Mouse (Mus musculus) neural tube, embryonic 14.5 days (tissue): ENCODE measurements around the gene Adam19. TPM values are rescaled to one million over a fixed set of nuclear protein-coding genes. Genes with fewer than 3 reads are reported as not detected.
"Not testable (repeated sequence)": the region's sequence is repeated elsewhere in the genome, so short reads cannot be mapped to it uniquely, and the experiment has no call there.

ENCODE experiments used
- ATAC-seq: fragments of 200-750 bp; cut with Nextera tagmentation; 2 replicates; pipeline ENCODE4 v1.8.0; 2017; ENCODE audit warnings: low read depth, mild to moderate bottlenecking, moderate TSS enrichment, moderate library complexity
- H3K27ac ChIP-seq: fragments of 300-500 bp; sonication (generic); 2 replicates; pipeline ENCODE4 v1.5.1; 2014; ENCODE audit warnings: low read depth, mild to moderate bottlenecking, control low read depth, low read length, moderate library complexity, mixed read lengths
- H3K27me3 ChIP-seq: fragments of 300-500 bp; sonication (generic); 2 replicates; pipeline ENCODE4 v1.6.1; 2014; ENCODE audit warnings: low read length; ENCODE audit not compliant: control insufficient read depth, insufficient read depth
- H3K36me3 ChIP-seq: fragments of 300-500 bp; sonication (generic); 2 replicates; pipeline ENCODE4 v1.6.1; 2014; ENCODE audit warnings: low read length, mixed read lengths; ENCODE audit not compliant: control insufficient read depth, insufficient read depth
- H3K4me1 ChIP-seq: fragments of 300-500 bp; sonication (generic); 2 replicates; pipeline ENCODE4 v1.6.1; 2014; ENCODE audit warnings: low read length; ENCODE audit not compliant: control insufficient read depth, insufficient read depth
- H3K4me2 ChIP-seq: fragments of 300-500 bp; sonication (generic); 2 replicates; pipeline ENCODE4 v1.6.1; 2014; ENCODE audit warnings: mild to moderate bottlenecking, low read depth, low read length, control low read depth
- H3K4me3 ChIP-seq: fragments of 300-500 bp; sonication (generic); 2 replicates; pipeline ENCODE4 v1.5.1; 2014; ENCODE audit warnings: low read depth, low read length, control low read depth, mixed read lengths
- H3K9ac ChIP-seq: fragments of 300-500 bp; sonication (generic); replicated peaks from 2 replicates; pipeline ENCODE4 v1.6.1; 2014; ENCODE audit warnings: low read depth, mild to moderate bottlenecking, control low read depth, low read length, mixed read lengths
- H3K9me3 ChIP-seq: fragments of 300-500 bp; sonication (generic); 2 replicates; pipeline ENCODE4 v1.6.1; 2016; ENCODE audit warnings: low read length; ENCODE audit not compliant: control insufficient read depth
- WGBS: fragments of 180-500 bp; shearing (Covaris S2); extraction: QIAGEN DNeasy Blood & Tissue Kit; methylation state at CpG from one replicate; pipeline ENCODE4 v1.1.7; 2014; 5-methylcytosine and 5-hydroxymethylcytosine counted together
- polyA plus RNA-seq: library from polyadenylated mRNA; unstranded; fragments of >200 nt; fragmentation: Nextera tagmentation; extraction: Ambion mirVana; gene quantifications from 2 replicates; pipeline ENCODE4 v1.2.1, GENCODE M21; 2014

The Adam19 gene
- polyA plus RNA-seq, 1 experiment from 2014 or later = 13.8 TPM

GRCm38 (mm10) chr11:46047264-46047663 lies 8.5 kb upstream of the Adam19 start:
- Histone ChIP-seq H3K4me2 (no peak overlapping the region), H3K9me3 (no peaks in the 10 kb centered on the region), H3K4me1 (no peaks in the 10 kb centered on the region), H3K36me3 (no peaks in the 10 kb centered on the region), H3K4me3 (no peak overlapping the region), H3K27ac (no peak overlapping the region), H3K27me3 (no peaks in the 10 kb centered on the region), H3K9ac (no peak overlapping the region)
- no peak for ATAC-seq
- WGBS = 94% methylated on average over 3 of the region's 3 CpGs

- not testable (repeated sequence) for H3K27me3 ChIP-seq, H3K36me3 ChIP-seq, H3K9me3 ChIP-seq, H3K4me2 ChIP-seq, ATAC-seq, H3K9ac ChIP-seq, H3K4me3 ChIP-seq, H3K27ac ChIP-seq, H3K4me1 ChIP-seq
- WGBS = 28% methylated on average over 19 of the region's 19 CpGs
Measured at GRCm38 (mm10) chr11:46052105-46052659, 3.6 kb upstream of the Adam19 start, which contains the start of gene Gm12166. Gm12166 (minus strand) TSS chr11:46052321.

- not testable (repeated sequence) for H3K27me3 ChIP-seq, H3K9ac ChIP-seq, H3K4me3 ChIP-seq, H3K27ac ChIP-seq, H3K9me3 ChIP-seq, H3K4me1 ChIP-seq, ATAC-seq, H3K4me2 ChIP-seq, H3K36me3 ChIP-seq
- 96% methylated on average over 3 of the region's 3 CpGs for WGBS
Measured at GRCm38 (mm10) chr11:46053457-46053856, 2.3 kb upstream of the Adam19 start.

- Histone ChIP-seq H3K4me2 (no peak overlapping the region), H3K27me3 (no peaks in the 10 kb centered on the region), H3K4me3 (no peak overlapping the region), H3K27ac (no peak overlapping the region), H3K9ac (no peak overlapping the region), H3K9me3 (no peaks in the 10 kb centered on the region), H3K4me1 (no peaks in the 10 kb centered on the region; the same call in 1 of the 2 replicates), H3K36me3 (no peaks in the 10 kb centered on the region)
- no peak for ATAC-seq
- WGBS = 55% methylated on average over 5 of the region's 5 CpGs
Measured at GRCm38 (mm10) chr11:46054311-46054710, 1.5 kb upstream of the Adam19 start.

GRCm38 (mm10) chr11:46054911-46055895 lies 589 bp upstream of the Adam19 start:
- Histone ChIP-seq H3K4me3 (peak overlapping the region; percentile 54), H3K9ac (peak overlapping the region; percentile 62), H3K4me2 (peak overlapping the region; percentile 59), H3K27ac (peak overlapping the region; percentile 85), H3K27me3 (no peaks in the 10 kb centered on the region), H3K9me3 (no peaks in the 10 kb centered on the region), H3K4me1 (no peaks in the 10 kb centered on the region; the same call in 1 of the 2 replicates), H3K36me3 (no peaks in the 10 kb centered on the region)
- 22% methylated on average over 12 of the region's 13 CpGs for WGBS
- ATAC-seq = peak; percentile 39

- peak overlapping the region; percentile 85 for H3K27ac ChIP-seq
- peak overlapping the region; percentile 54 for H3K4me3 ChIP-seq
- peak; percentile 35; the same call in 1 of the 2 replicates for ATAC-seq
- H3K27me3 ChIP-seq = no peaks in the 10 kb centered on the region
- no peaks in the 10 kb centered on the region for H3K9me3 ChIP-seq
- peak overlapping the region; percentile 62 for H3K9ac ChIP-seq
- no peaks in the 10 kb centered on the region; the same call in 1 of the 2 replicates for H3K4me1 ChIP-seq
- WGBS = 3% methylated on average over 25 of the region's 25 CpGs
- H3K36me3 ChIP-seq = 0 out of 2 replicates have a peak, but pooled peaks cover 3% of the 10 kb centered on the region
- H3K4me2 ChIP-seq = peak overlapping the region; percentile 59
Measured at GRCm38 (mm10) chr11:46056770-46057411, 1.1 kb downstream of the Adam19 start.

GRCm38 (mm10) chr11:46058011-46058410 lies 2.2 kb downstream of the Adam19 start:
- no peaks in the 10 kb centered on the region; the same call in 1 of the 2 replicates for H3K4me1 ChIP-seq
- H3K4me3 ChIP-seq = peak overlapping the region; percentile 54
- H3K27ac ChIP-seq = no peak overlapping the region
- no peak overlapping the region for H3K9ac ChIP-seq
- peak overlapping the region; percentile 59 for H3K4me2 ChIP-seq
- ATAC-seq = no peak
- WGBS = 45% methylated on average over 9 of the region's 9 CpGs
- H3K27me3 ChIP-seq = no peaks in the 10 kb centered on the region
- H3K9me3 ChIP-seq = no peaks in the 10 kb centered on the region
- H3K36me3 ChIP-seq = 0 out of 2 replicates have a peak, but pooled peaks cover 4% of the 10 kb centered on the region

- no peak overlapping the region for H3K27ac ChIP-seq
- 97% methylated on average over 4 of the region's 4 CpGs for WGBS
- H3K36me3 ChIP-seq = 0 out of 2 replicates have a peak, but pooled peaks cover 4% of the 10 kb centered on the region
- H3K9me3 ChIP-seq = no peaks in the 10 kb centered on the region
- no peak overlapping the region for H3K9ac ChIP-seq
- H3K4me2 ChIP-seq = no peak overlapping the region
- ATAC-seq = no peak
- no peaks in the 10 kb centered on the region for H3K27me3 ChIP-seq
- no peaks in the 10 kb centered on the region; the same call in 1 of the 2 replicates for H3K4me1 ChIP-seq
- no peak overlapping the region for H3K4me3 ChIP-seq
Measured at GRCm38 (mm10) chr11:46058916-46059315, 3.1 kb downstream of the Adam19 start.
